Mouse (Mus musculus): ENCODE results near the gene 4632433K11Rik.

DNA sequence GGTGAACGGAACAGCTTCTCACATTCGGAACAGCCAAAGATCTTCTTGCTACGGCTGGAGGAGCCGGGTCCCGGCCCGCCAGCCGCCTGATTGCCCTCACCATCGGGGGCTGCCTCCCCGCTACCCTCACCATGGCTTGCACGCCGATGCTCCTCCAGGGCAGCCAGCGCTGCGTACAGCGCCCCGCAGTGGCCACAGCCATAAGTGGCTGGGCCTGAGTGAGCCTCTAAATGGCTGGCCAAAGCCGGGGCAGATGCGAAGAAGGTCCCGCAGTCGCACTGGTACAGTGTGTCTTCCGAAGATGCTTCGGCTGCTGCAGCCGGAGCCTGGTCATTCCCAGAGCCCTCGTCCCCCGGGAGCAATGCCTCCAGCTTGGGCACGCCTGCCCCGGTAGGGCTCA lies 25.7 kb upstream of the 4632433K11Rik start:
- TF ChIP-seq CTCF (IDR thresholded peaks at IDR 0.05; ENCODE audit: extremely low read depth, insufficient read depth, low read length), result no peak
- no peak for TF ChIP-seq POLR2A (IDR thresholded peaks at IDR 0.05; ENCODE audit: extremely low read depth, insufficient read depth, low read length)
